Mouse (Mus musculus) brain, embryonic 14.5 days (tissue): ENCODE data around the gene Krt12. TPM values are rescaled to one million over a fixed set of nuclear protein-coding genes. Genes with fewer than 3 reads are reported as not detected.

Experiments
- DNase-seq: peaks from one replicate; pipeline ENCODE4 v3.0.0-alpha.2; 2011; ENCODE audit warnings: low read depth
- CTCF ChIP-seq: fragments of 200-500 bp; IDR thresholded peaks from 2 replicates; pipeline ENCODE4 v1.5.1; 2012; ENCODE audit warnings: inconsistent platforms, mild to moderate bottlenecking, moderate library complexity, borderline replicate concordance; ENCODE audit not compliant: insufficient read depth, insufficient read length; ENCODE audit errors: extremely low read depth
- POLR2A ChIP-seq: fragments of 200-500 bp; IDR thresholded peaks from 2 replicates; pipeline ENCODE4 v1.6.1; 2012; ENCODE audit warnings: mild to moderate bottlenecking, inconsistent platforms, borderline replicate concordance; ENCODE audit not compliant: poor library complexity, insufficient read depth, insufficient read length, severe bottlenecking; ENCODE audit errors: extremely low read depth
- polyA plus RNA-seq: library from polyadenylated mRNA; depleted of rRNA; stranded (reverse); fragments of >200 nt; gene quantifications from 2 replicates; pipeline ENCODE4 v1.2.3, GENCODE M21; 2012

Krt12 gene
- polyA plus RNA-seq, 1 experiment: 0.05 TPM

- TF ChIP-seq POLR2A: no peak
- TF ChIP-seq CTCF: no peak
- no peak for DNase-seq
Observed at GRCm38 (mm10) chr11:99398084-99398483, 24.0 kb downstream of the Krt12 start.

GRCm38 (mm10) chr11:99396661-99397060 is 25.4 kb downstream of the Krt12 start:
- no peak for TF ChIP-seq POLR2A
- no peak for TF ChIP-seq CTCF
- DNase-seq: no peak

DNA sequence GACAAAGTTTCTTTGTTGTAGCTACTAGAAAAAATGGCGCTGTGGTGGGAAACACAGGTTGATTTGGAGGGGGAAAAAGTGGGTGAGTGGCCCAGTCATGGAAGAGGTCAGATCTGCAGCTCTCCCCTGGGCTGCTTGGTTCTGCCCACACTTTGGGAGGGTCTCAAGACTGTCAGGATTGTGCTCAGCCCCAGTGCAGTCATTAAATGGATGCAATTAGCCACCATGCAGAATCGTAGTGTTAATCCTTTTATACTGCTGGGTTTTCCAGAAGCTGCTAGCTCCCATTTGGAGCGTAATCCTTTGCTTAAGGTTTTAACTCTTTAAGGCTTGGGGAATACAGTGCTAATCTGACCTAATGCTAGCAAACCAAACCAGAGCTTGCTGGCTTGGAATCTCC is 26.0 kb downstream of the Krt12 start:
- peak; percentile 66 for DNase-seq
- TF ChIP-seq CTCF: no peak
- no peak for TF ChIP-seq POLR2A

- no peak for DNase-seq
Observed at GRCm38 (mm10) chr11:99392492-99392891, 29.6 kb downstream of the Krt12 start.

GRCm38 (mm10) chr11:99391375-99391774 is 30.7 kb downstream of the Krt12 start:
- DNase-seq: no peak
- TF ChIP-seq POLR2A (no peak), CTCF (no peak)

More at GRCm38 (mm10) chr11:99392492-99392891, 29.6 kb downstream of the Krt12 start:
- no peak for TF ChIP-seq CTCF

GRCm38 (mm10) chr11:99390866-99391265 is 31.2 kb downstream of the Krt12 start:
- TF ChIP-seq POLR2A: no peak
- TF ChIP-seq CTCF: no peak
- DNase-seq: no peak

DNA sequence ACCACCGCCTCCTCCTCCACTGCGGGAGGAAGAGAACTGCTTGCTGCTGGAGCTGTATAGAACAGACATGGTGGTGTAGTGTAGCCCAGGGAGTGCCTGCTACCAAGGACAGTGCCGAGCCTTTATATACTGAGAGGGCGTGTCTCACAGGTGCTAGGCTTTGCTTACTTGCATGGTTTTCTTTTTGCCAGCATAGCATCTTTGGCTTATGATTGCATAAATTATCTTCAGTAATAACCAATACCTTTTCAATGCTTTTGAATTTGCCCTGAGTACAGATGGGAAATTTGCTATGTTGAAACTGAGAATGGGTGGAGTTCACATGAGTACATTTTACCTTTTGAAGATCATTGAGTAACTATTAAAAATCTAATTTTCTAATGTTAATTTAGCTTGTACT is 32.8 kb downstream of the Krt12 start, which contains the start of gene Krt10:
Gene Krt10, minus strand, starts transcription at position 101 of the 400 bp plus-strand sequence.
- TF ChIP-seq POLR2A: no peak
- no peak for TF ChIP-seq CTCF
- no peak for DNase-seq

DNA sequence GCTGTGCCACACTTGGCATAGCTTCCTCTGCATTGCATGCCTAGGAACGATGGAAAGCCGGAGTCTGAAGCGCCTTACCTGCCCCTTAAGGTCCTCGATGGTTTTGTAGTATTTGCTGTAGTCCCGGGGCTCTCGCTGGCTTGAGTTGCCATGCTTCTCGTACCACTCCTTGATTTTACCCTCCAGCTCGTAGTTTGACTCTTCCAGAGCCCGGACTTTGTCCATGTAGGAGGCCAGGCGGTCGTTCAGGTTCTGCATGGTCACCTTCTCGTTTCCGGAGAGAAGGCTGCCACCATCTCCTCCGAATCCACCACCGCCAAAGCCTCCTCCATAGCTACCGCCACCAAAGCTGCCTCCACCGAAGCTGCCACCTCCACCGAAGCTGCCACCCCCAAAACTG is 33.4 kb downstream of the Krt12 start:
- no peak for TF ChIP-seq CTCF
- TF ChIP-seq POLR2A: no peak

GRCm38 (mm10) chr11:99385813-99386721 is 36.0 kb downstream of the Krt12 start:
- DNase-seq: peak; percentile 96
- TF ChIP-seq CTCF (no peak), POLR2A (peak; percentile 68)

More for the DNA sequence above, 33.4 kb downstream of the Krt12 start:
- DNase-seq: no peak

DNA sequence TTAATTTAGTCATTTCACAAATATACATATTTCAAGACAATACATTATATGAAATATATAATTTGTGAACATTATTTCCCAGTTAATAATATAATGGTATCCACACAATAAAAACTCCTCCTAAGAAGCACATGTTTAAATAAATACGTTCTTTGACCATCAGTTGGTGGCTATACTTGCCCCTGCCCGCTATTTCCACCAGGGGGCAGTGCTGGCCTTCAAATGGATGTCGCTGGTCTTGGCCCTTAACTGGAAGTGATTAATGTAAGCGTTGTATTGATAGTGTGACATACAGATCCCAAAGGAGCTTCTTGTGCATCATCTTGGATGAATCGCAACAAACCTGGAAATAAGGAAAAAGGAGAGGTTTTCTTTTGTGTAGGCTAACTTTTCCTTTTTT is 42.5 kb downstream of the Krt12 start:
- DNase-seq: peak; percentile 83
- peak; percentile 87 for TF ChIP-seq CTCF
- TF ChIP-seq POLR2A: no peak

DNA sequence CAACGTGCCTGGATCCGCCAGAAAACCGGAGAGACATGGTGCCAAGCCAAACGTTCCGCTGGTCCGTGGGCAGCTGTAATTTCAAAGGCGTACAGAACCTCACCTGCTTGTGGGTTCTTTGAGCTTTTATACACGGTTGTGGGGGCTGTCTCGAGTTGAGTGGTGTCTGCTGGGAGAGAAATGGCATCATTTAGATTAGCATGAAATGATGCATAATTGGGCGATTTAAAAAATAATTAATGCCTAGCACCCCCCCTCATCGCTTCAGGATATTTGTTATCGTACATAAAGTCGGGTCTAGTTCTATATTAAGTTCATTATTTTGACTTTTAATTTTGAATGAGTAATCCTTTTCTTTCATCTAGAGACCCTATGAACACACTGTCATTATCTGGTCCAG is 47.3 kb downstream of the Krt12 start, which contains the start of gene Krt28:
Gene Krt28, minus strand, starts transcription at position 101 of the 400 bp plus-strand sequence.
- TF ChIP-seq POLR2A (no peak), CTCF (no peak)

More for the DNA sequence above, 47.3 kb downstream of the Krt12 start, which contains the start of gene Krt28:
- no peak for DNase-seq
